Mouse (Mus musculus) ES-CJ7 (cell line): ENCODE results near the gene Lypd3.
"Not testable (repeated sequence)": the region's sequence is repeated elsewhere in the genome, so short reads cannot be mapped to it uniquely, and the experiment has no call there.

Experiments used
- DNase-seq: peaks from one replicate; pipeline ENCODE4 v3.0.0; 2011; ENCODE audit warnings: low read depth, low spot score

Lypd3 gene

DNA sequence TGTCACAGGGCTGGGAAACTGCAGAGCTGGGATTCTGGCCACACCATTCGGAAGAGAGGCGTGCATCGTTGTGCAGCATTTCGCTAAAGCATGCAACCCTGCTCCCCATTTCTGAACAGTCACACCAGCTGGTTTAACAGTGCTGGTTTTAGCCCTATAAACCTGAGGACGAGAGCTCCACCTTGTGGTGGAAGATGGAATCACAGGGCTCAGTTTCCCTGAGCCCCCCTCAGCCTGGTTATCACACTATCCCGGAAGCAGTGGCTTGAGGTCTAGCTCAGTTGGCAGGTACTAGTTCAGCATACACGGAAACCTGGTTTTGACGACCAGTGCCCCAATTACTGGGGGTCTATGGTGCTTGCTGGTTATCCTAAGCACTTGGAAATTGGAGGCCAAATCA is 26.2 kb downstream of the Lypd3 start:
- peak; percentile 82 for DNase-seq

DNA sequence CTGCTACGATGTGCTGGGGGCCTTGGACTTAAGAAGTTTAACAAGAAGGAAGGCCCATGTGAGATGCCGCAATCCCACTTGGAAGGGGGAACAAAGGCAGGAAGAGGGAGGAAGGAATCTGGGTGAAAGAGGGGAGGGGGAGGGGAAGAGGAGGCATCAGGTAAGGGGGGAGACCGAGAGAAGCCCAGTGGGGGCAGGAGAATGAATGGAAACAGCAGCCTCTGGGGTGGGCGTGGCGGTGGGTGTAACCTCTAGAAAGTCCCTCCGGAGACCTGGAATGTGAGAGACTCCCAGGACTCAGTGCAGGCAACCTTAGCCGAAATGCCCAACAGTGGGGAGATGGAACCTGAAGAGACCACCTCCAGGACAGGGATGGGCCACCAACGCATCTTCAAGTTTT is 28.0 kb downstream of the Lypd3 start:
- DNase-seq = peak; percentile 52

- no peak for DNase-seq
These were observed 28.6 kb downstream of the Lypd3 start for GRCm38 (mm10) chr7:24664959-24665358.

DNA sequence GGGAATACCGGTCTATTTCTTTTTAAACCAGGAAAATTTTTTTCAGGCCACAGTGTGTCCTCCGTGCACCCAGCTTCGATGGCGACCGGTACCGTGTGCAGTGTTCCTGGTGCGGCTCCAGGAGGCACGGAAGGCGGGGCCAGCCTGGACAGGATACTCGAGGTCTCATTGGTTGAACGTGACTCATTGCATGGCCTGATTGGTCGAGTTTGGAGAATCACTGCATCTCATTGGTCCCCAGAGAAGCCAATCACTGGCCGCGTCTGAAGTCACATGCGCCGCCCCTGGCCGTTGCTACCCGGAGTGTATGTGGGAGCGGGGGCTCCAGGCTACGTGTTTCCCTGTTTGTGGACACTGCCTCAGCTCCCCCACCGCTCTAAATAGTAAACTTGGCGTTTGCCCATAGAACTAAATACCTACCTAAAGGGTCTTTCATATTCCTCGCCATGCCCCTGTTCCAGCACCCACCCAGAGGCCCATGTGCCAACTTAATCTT is 35.6 kb downstream of the Lypd3 start:
- peak; percentile 53 for DNase-seq

- no peak for DNase-seq
These were observed 40.2 kb downstream of the Lypd3 start, which contains the start of gene Tex101 for GRCm38 (mm10) chr7:24676575-24676974. TSS of gene Tex101 (minus strand) at chr7:24676675.

GRCm38 (mm10) chr7:24684121-24684520 is 47.8 kb downstream of the Lypd3 start:
- not testable (repeated sequence) for DNase-seq

GRCm38 (mm10) chr7:24687519-24687918 is 51.2 kb downstream of the Lypd3 start:
- DNase-seq = not testable (repeated sequence)
